Mouse (Mus musculus) cerebellum, postnatal 10 days (tissue): ENCODE measurements at regions not wholly inside any gene's neighbourhood (a gene's known extent, or its start where the extent isn't known, plus 50 kb on each side); places are given as distances from the start of the nearest gene placed in this dataset.

Experiments
- DNase-seq, 2 experiments: peaks; one replicate each; pipeline ENCODE4 v3.0.0; 2021; ENCODE audit warnings: mixed read lengths in 2 of 2

- DNase-seq: peak; percentile 42 to 53
Observed at GRCm38 (mm10) chrX:145672776-145673175, 167.8 kb upstream of the Amot start.

- no peak for DNase-seq
Observed at GRCm38 (mm10) chrX:145651647-145652046, 146.7 kb upstream of the Amot start.

- DNase-seq: no peak
Observed at GRCm38 (mm10) chrX:145619649-145620048, 114.7 kb upstream of the Amot start.

- no peak for DNase-seq
Observed at GRCm38 (mm10) chrX:145602085-145602484, 97.1 kb upstream of the Amot start.

- DNase-seq: no peak
Observed at GRCm38 (mm10) chrX:145590733-145591132, 85.8 kb upstream of the Amot start.

GRCm38 (mm10) chrX:145567528-145567927, 62.5 kb upstream of the Amot start:
- no peak for DNase-seq

GRCm38 (mm10) chrX:145567073-145567472, 62.1 kb upstream of the Amot start:
- DNase-seq: no peak

- DNase-seq: no peak
Observed at GRCm38 (mm10) chrX:145558881-145559280, 53.9 kb upstream of the Amot start.
